In genomic region chr12:13504771-13505444, GRCm38 (mm10) we compare ENCODE assay signal across 11 mouse cellular contexts.
"Had no signal": no experiment of that assay in that cellular context is flagged by ENCODE, and none has a peak within 500 bp of the region (broad histone marks: within the 10 kb centered on the region; RNA-seq: fewer than 3 reads in every experiment).

No protein-coding gene starts in this region.

- H3K9me3 ChIP-seq: limb, embryonic 13.5 days; neural tube, embryonic 12.5 days had no signal

- H3K27ac ChIP-seq: layer of hippocampus, adult 2 months; limb, embryonic 13.5 days; liver, embryonic 14.5 days; neural tube, embryonic 12.5 days had no signal

- H3K4me3 ChIP-seq: layer of hippocampus, adult 2 months; limb, embryonic 13.5 days; neural tube, embryonic 12.5 days had no signal

- H3K4me2 ChIP-seq: limb, embryonic 13.5 days; neural tube, embryonic 12.5 days had no signal

- H3K9ac ChIP-seq: limb, embryonic 13.5 days; liver, embryonic 14.5 days; neural tube, embryonic 12.5 days had no signal

- H3K27me3 ChIP-seq: limb, embryonic 13.5 days; neural tube, embryonic 12.5 days had no signal

- H3K4me1 ChIP-seq: limb, embryonic 13.5 days; neural tube, embryonic 12.5 days had no signal

- DNase-seq: kidney, postnatal 10 days; kidney, postnatal 4 days; left cerebral cortex, postnatal 4 days; lung, adult 18-20 months; midbrain, embryonic 14.5 days; thymus, adult 18-20 months; thymus, postnatal 14 days had no signal

- H3K36me3 ChIP-seq: limb, embryonic 13.5 days; neural tube, embryonic 12.5 days had no signal
